Mouse (Mus musculus) CH12.LX (cell line): ENCODE data around the gene Top3b. TPM values are rescaled to one million over a fixed set of nuclear protein-coding genes. Genes with fewer than 3 reads are reported as not detected.
A peak's percentile ranks its signal among the peaks of the same experiment; 100 is the strongest.

Source experiments
- DNase-seq: peaks from one replicate; pipeline ENCODE4 v3.0.0-alpha.2; 2013; ENCODE audit errors: extremely low read depth
- H3K27ac ChIP-seq: 2 replicates; pipeline ENCODE4 v1.5.1; 2012; ENCODE audit warnings: low read depth, mild to moderate bottlenecking, control low read depth, moderate library complexity; ENCODE audit not compliant: insufficient read depth
- H3K27me3 ChIP-seq: replicated peaks from 2 replicates; pipeline ENCODE3; 2012; ENCODE audit warnings: inconsistent platforms
- H3K36me3 ChIP-seq, 2 experiments: replicated peaks in 1 of 2; 2 replicates each; pipeline versions ENCODE3 to v1.6.1; 2012; ENCODE audit warnings: inconsistent platforms in 1 of 2, low read length in 1 of 2, mild to moderate bottlenecking in 1 of 2, mixed read lengths in 1 of 2, moderate library complexity in 1 of 2; ENCODE audit not compliant: control insufficient read depth in 1 of 2, insufficient read depth in 1 of 2
- H3K4me1 ChIP-seq, 2 experiments: 2 replicates each; pipeline ENCODE4 v1.6.1; 2012; ENCODE audit warnings: inconsistent platforms in 1 of 2, moderate library complexity in 1 of 2; ENCODE audit not compliant: insufficient read depth in 2 of 2, control insufficient read depth in 1 of 2
- H3K4me2 ChIP-seq: 2 replicates; pipeline ENCODE4 v1.6.1; 2012; ENCODE audit warnings: low read depth, mild to moderate bottlenecking, control low read depth; ENCODE audit not compliant: poor library complexity, insufficient read depth, severe bottlenecking
- H3K4me3 ChIP-seq, 3 experiments: fragments of 150-350 bp in 1 of 3; sonication (generic) in 1 of 3; replicated peaks in 1 of 3; 2 replicates each; pipeline versions ENCODE3 to v1.5.1; 2011 to 2012; ENCODE audit warnings: low read depth in 2 of 3, low read length in 2 of 3, mild to moderate bottlenecking in 2 of 3, moderate library complexity in 2 of 3, control low read depth in 1 of 3, improper control_type of control experiment in 1 of 3, inconsistent platforms in 1 of 3, mixed read lengths in 1 of 3; ENCODE audit not compliant: poor library complexity in 1 of 3
- H3K79me2 ChIP-seq: replicated peaks from 2 replicates; pipeline ENCODE4 v1.6.1; 2012; ENCODE audit warnings: mild to moderate bottlenecking, moderate library complexity; ENCODE audit not compliant: control insufficient read depth, poor library complexity, insufficient read depth, severe bottlenecking; ENCODE audit errors: extremely low read depth
- H3K9ac ChIP-seq: 2 replicates; pipeline ENCODE4 v1.6.1; 2012; ENCODE audit warnings: low read depth, mild to moderate bottlenecking, control low read depth, moderate library complexity; ENCODE audit not compliant: insufficient read depth
- H3K9me3 ChIP-seq: replicated peaks from 2 replicates; pipeline ENCODE3; 2012; ENCODE audit warnings: low read length, inconsistent platforms, mixed read lengths
- E2F4 ChIP-seq: IDR thresholded peaks from 2 replicates; pipeline ENCODE4 v1.6.1; 2011; ENCODE audit warnings: low read depth, low read length, improper control_type of control experiment; ENCODE audit not compliant: insufficient replicate concordance
- ETS1 ChIP-seq: conservative IDR thresholded peaks from 2 replicates; pipeline ENCODE4 v1.6.1; 2012; ENCODE audit warnings: low read depth, mild to moderate bottlenecking, inconsistent platforms, low read length, improper control_type of control experiment, moderate library complexity
- GABPA ChIP-seq: IDR thresholded peaks from 2 replicates; pipeline ENCODE4 v1.6.1; 2012; ENCODE audit warnings: low read depth, low read length, improper control_type of control experiment, inconsistent platforms; ENCODE audit not compliant: insufficient replicate concordance
- HCFC1 ChIP-seq: IDR thresholded peaks from 2 replicates; pipeline ENCODE4 v1.6.1; 2012; ENCODE audit warnings: low read depth, mild to moderate bottlenecking, inconsistent platforms, low read length, improper control_type of control experiment
- IRF4 ChIP-seq: IDR thresholded peaks from 2 replicates; pipeline ENCODE4 v1.6.1; 2014; ENCODE audit warnings: low read depth, mild to moderate bottlenecking, inconsistent platforms, low read length, improper control_type of control experiment
- MAFK ChIP-seq: IDR thresholded peaks from 2 replicates; pipeline ENCODE4 v1.6.1; 2011; ENCODE audit warnings: low read length, improper control_type of control experiment; ENCODE audit not compliant: insufficient replicate concordance
- MAZ ChIP-seq: IDR thresholded peaks from 2 replicates; pipeline ENCODE4 v1.6.1; 2012; ENCODE audit warnings: low read depth, mild to moderate bottlenecking, inconsistent platforms, low read length, improper control_type of control experiment, moderate library complexity
- MEF2A ChIP-seq: IDR thresholded peaks from 2 replicates; pipeline ENCODE4 v1.6.1; 2014; ENCODE audit warnings: low read depth, mild to moderate bottlenecking, inconsistent platforms, low read length, improper control_type of control experiment, borderline replicate concordance
- MXI1 ChIP-seq: IDR thresholded peaks from 2 replicates; pipeline ENCODE4 v1.6.1; 2011; ENCODE audit warnings: mild to moderate bottlenecking, low read depth, low read length, improper control_type of control experiment
- MYC ChIP-seq: IDR thresholded peaks from 2 replicates; pipeline ENCODE4 v1.6.1; 2011; ENCODE audit warnings: low read depth, mild to moderate bottlenecking, improper control_type of control experiment, low read length
- NELFE ChIP-seq: IDR thresholded peaks from 2 replicates; pipeline ENCODE4 v1.6.1; 2011; ENCODE audit warnings: low read depth, low read length, improper control_type of control experiment
- NRF1 ChIP-seq: IDR thresholded peaks from 2 replicates; pipeline ENCODE4 v1.6.1; 2014; ENCODE audit warnings: low read depth, mild to moderate bottlenecking, inconsistent platforms, low read length, improper control_type of control experiment, moderate library complexity
- PAX5 ChIP-seq: IDR thresholded peaks from 2 replicates; pipeline ENCODE4 v1.6.1; 2012; ENCODE audit warnings: low read length, inconsistent platforms, mixed read lengths
- POLR2AphosphoS2 ChIP-seq: IDR thresholded peaks from 2 replicates; pipeline ENCODE4 v1.6.1; 2011; ENCODE audit warnings: low read depth, low read length, improper control_type of control experiment
- RAD21 ChIP-seq: IDR thresholded peaks from 2 replicates; pipeline ENCODE4 v1.6.1; 2011; ENCODE audit warnings: low read depth, mild to moderate bottlenecking, low read length, improper control_type of control experiment, moderate library complexity
- RCOR1 ChIP-seq: conservative IDR thresholded peaks from 2 replicates; pipeline ENCODE4 v1.6.1; 2012; ENCODE audit warnings: low read depth, mild to moderate bottlenecking, inconsistent platforms, low read length, improper control_type of control experiment
- SIN3A ChIP-seq: IDR thresholded peaks from 2 replicates; pipeline ENCODE4 v1.6.1; 2012; ENCODE audit warnings: low read length, improper control_type of control experiment, inconsistent platforms
- SMC3 ChIP-seq: IDR thresholded peaks from 2 replicates; pipeline ENCODE4 v1.6.1; 2011; ENCODE audit warnings: low read depth, low read length, improper control_type of control experiment
- TBP ChIP-seq: conservative IDR thresholded peaks from 2 replicates; pipeline ENCODE4 v1.6.1; 2011; ENCODE audit warnings: low read depth, low read length, improper control_type of control experiment
- TCF12 ChIP-seq: IDR thresholded peaks from 2 replicates; pipeline ENCODE4 v1.6.1; 2014; ENCODE audit warnings: low read depth, mild to moderate bottlenecking, inconsistent platforms, low read length, improper control_type of control experiment
- USF1 ChIP-seq: IDR thresholded peaks from 2 replicates; pipeline ENCODE4 v1.6.1; 2014; ENCODE audit warnings: low read depth, mild to moderate bottlenecking, inconsistent platforms, low read length, improper control_type of control experiment
- ZKSCAN1 ChIP-seq: IDR thresholded peaks from 2 replicates; pipeline ENCODE4 v1.6.1; 2012; ENCODE audit warnings: low read depth, inconsistent platforms, low read length, improper control_type of control experiment, borderline replicate concordance
- ZMIZ1 ChIP-seq: IDR thresholded peaks from 2 replicates; pipeline ENCODE4 v1.6.1; 2012; ENCODE audit warnings: low read depth, mild to moderate bottlenecking, inconsistent platforms, low read length, improper control_type of control experiment
- ZNF384 ChIP-seq: IDR thresholded peaks from 2 replicates; pipeline ENCODE4 v1.6.1; 2012; ENCODE audit warnings: low read depth, low read length, improper control_type of control experiment, inconsistent platforms
- dilution Hi-C: fragments of 300-500 bp; cut with MboI; formaldehyde crosslinking; loops from 2 replicates; pipeline ENCODE4 v1.14.3; 2020; ENCODE audit warnings: low sequenced_read_pairs; ENCODE audit not compliant: extremely low pct_unique_long_range_greater_than_20kb, extremely low pct_ligation_motif_present
- in situ Hi-C: fragments of 300-500 bp; cut with MboI; formaldehyde crosslinking; loops from 3 replicates; pipeline ENCODE4 v1.14.3; 2019; ENCODE audit warnings: low sequenced_read_pairs, low pct_ligation_motif_present, low pct_unique_long_range_greater_than_20kb, mixed read lengths
- polyA plus RNA-seq: library from polyadenylated mRNA; unstranded; fragments of >175 nt; gene quantifications from 2 replicates; pipeline ENCODE4 v1.2.1, GENCODE M21; 2012; ENCODE audit warnings: low read depth; ENCODE audit not compliant: insufficient read length
- total RNA-seq, 2 experiments: library from RNA; depleted of rRNA; stranded (reverse); fragments of 300-350 nt in 1 of 2; fragments of >200 nt in 1 of 2; gene quantifications; 2 replicates each; pipeline ENCODE4 v1.2.3; 2012 to 2014

The Top3b gene
- total and polyA plus RNA-seq, 3 experiments = 56.7 to 88.4 (median 61.8) TPM

- no peak for TF ChIP-seq ZNF384
- peak; percentile 43; the same call in 1 of the 2 replicates for TF ChIP-seq SIN3A
- TF ChIP-seq NELFE = peak; percentile 64; the same call in 1 of the 2 replicates
- 0 out of 2 replicates have a peak, but pooled peaks have one; percentile 36 for TF ChIP-seq MAZ
- no peak for TF ChIP-seq ZKSCAN1
- TF ChIP-seq POLR2AphosphoS2 = no peak
Observed at GRCm38 (mm10) chr16:16911641-16912597, 41.4 kb downstream of the Top3b start (continued).

- H3K4me3 ChIP-seq = no peak overlapping the region
- H3K36me3 ChIP-seq = peaks cover 77 to 100% of the 10 kb centered on the region in 2 experiments
Observed at GRCm38 (mm10) chr16:16913440-16913839, 42.9 kb downstream of the Top3b start.

GRCm38 (mm10) chr16:16918441-16919117 lies 48.0 kb downstream of the Top3b start:
- no peak overlapping the region for H3K9ac ChIP-seq
- H3K79me2 ChIP-seq = no peaks in the 10 kb centered on the region
- no peaks in the 10 kb centered on the region for H3K9me3 ChIP-seq
- no peak overlapping the region for H3K4me3 ChIP-seq
- TF ChIP-seq ZKSCAN1 (no peak), RCOR1 (no peak), SMC3 (no peak), MEF2A (no peak), TBP (no peak), TCF12 (no peak), SIN3A (no peak), NRF1 (no peak), PAX5 (no peak), ZNF384 (no peak), ETS1 (no peak)
- TF ChIP-seq, all 38 proteins: peak for 0
- in situ Hi-C loops = no loop called here
- peaks cover 0 to 15% of the 10 kb centered on the region in 2 experiments; a peak in 2 of 4 replicates for H3K4me1 ChIP-seq
- no peak overlapping the region for H3K27ac ChIP-seq
- H3K27me3 ChIP-seq = no peaks in the 10 kb centered on the region
- no peak overlapping the region for H3K4me2 ChIP-seq
- H3K36me3 ChIP-seq = peaks cover 72 to 96% of the 10 kb centered on the region in 2 experiments
- DNase-seq = no peak
- dilution Hi-C loops = no loop called here

More at GRCm38 (mm10) chr16:16913440-16913839, 42.9 kb downstream of the Top3b start:
- no peak for DNase-seq
- Histone ChIP-seq H3K27ac (no peak overlapping the region), H3K4me1 (peaks cover 0 to 11% of the 10 kb centered on the region in 2 experiments; a peak in 1 of 4 replicates), H3K9me3 (no peaks in the 10 kb centered on the region), H3K79me2 (no peaks in the 10 kb centered on the region), H3K4me2 (no peak overlapping the region), H3K9ac (no peak overlapping the region), H3K27me3 (no peaks in the 10 kb centered on the region)
- TF ChIP-seq ZKSCAN1 (no peak), GABPA (no peak), SMC3 (no peak), IRF4 (no peak), MAFK (no peak), RAD21 (no peak), MEF2A (no peak), E2F4 (no peak), USF1 (no peak), NELFE (no peak), MYC (no peak), ZMIZ1 (no peak), HCFC1 (no peak), MXI1 (no peak)
- dilution Hi-C loops (no loop called here), in situ Hi-C loops (no loop called here)
